Mouse (Mus musculus): ENCODE measurements around the gene Apba3. TPM values are rescaled to one million over a fixed set of nuclear protein-coding genes. Genes with fewer than 3 reads are reported as not detected.

The Apba3 gene
- polyA plus RNA-seq, 1 experiment from 2014 or later = 39.0 TPM

DNA sequence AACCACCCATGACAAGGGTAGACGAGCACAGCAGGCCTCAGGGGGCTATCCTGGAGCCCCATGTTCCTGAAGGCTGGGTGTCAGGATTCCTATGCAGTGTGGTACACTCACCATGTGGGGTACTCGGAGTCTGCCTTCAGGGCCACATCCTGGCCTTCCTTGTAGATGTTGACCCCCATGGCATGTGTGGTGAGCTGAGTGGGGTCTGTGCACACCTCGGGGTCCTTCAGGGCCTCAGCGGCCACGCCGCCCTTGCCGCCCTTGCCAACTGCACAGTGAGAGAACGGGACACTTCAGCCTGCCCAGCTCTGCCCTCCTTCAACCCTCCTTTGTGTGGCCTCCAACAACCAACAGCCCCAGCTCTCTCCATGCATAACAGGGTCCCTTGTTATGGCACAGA lies 1.2 kb upstream of the Apba3 start:
- H3K9ac ChIP-seq (ENCODE audit: low read length) = peak overlapping the region; percentile 14; the same call in 1 of the 2 replicates
- H3K4me2 ChIP-seq (ENCODE audit: low read depth) = peak overlapping the region; percentile 72
- ATAC-seq (ENCODE audit: insufficient read depth, low FRiP score, low TSS enrichment) (no peak), DNase-seq (ENCODE audit: low spot score) (no peak)
- peak overlapping the region; percentile 65 for H3K4me3 ChIP-seq (ENCODE audit: low read depth, low read length)
- peaks cover 6% of the 10 kb centered on the region for H3K36me3 ChIP-seq (ENCODE audit: control insufficient read depth, insufficient read depth, low read length)
- no peaks in the 10 kb centered on the region for H3K27me3 ChIP-seq (ENCODE audit: control insufficient read depth, insufficient read depth, low read length)
- H3K9me3 ChIP-seq (ENCODE audit: control insufficient read depth, low read length) = no peaks in the 10 kb centered on the region
- peaks cover 8% of the 10 kb centered on the region for H3K4me1 ChIP-seq (ENCODE audit: control insufficient read depth, insufficient read depth, low read length)
- 92% methylated on average over 8 of the region's 8 CpGs for WGBS
- no peak overlapping the region for H3K27ac ChIP-seq (ENCODE audit: low read depth, low read length)

DNA sequence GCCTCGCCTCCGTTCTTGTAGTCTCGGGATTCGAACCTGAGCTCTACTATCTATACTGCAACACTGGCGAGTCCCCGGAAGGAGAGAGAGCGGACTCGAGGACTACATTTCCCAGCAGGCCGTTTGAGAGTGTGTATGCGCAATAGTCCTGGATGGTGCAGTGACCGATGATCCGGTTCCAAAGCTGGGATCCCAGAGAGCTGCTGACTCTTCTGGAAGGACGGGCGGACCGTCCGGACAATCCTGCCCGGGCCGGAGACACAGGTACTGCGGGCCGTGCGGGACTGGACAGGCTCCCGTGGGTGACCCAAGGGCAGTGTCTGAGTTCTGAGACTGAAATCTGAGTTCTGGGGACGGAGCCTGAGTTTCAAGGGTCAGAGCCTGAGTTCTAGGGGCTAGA lies 1.3 kb downstream of the Apba3 start:
- Histone ChIP-seq H3K27me3 (ENCODE audit: control insufficient read depth, insufficient read depth, low read length) (no peaks in the 10 kb centered on the region), H3K4me1 (ENCODE audit: control insufficient read depth, insufficient read depth, low read length) (peaks cover 8% of the 10 kb centered on the region), H3K4me2 (ENCODE audit: low read depth) (peak overlapping the region; percentile 60), H3K9me3 (ENCODE audit: control insufficient read depth, low read length) (no peaks in the 10 kb centered on the region), H3K4me3 (ENCODE audit: low read depth, low read length) (peak overlapping the region; percentile 39), H3K36me3 (ENCODE audit: control insufficient read depth, insufficient read depth, low read length) (peaks cover 18% of the 10 kb centered on the region), H3K9ac (ENCODE audit: low read length) (peak overlapping the region; percentile 63), H3K27ac (ENCODE audit: low read depth, low read length) (no peak overlapping the region)
- DNase-seq (ENCODE audit: low spot score) (peak; percentile 82), ATAC-seq (ENCODE audit: insufficient read depth, low FRiP score, low TSS enrichment) (peak; percentile 45; the same call in 1 of the 2 replicates)
- WGBS = 4% methylated on average over 23 of the region's 23 CpGs

DNA sequence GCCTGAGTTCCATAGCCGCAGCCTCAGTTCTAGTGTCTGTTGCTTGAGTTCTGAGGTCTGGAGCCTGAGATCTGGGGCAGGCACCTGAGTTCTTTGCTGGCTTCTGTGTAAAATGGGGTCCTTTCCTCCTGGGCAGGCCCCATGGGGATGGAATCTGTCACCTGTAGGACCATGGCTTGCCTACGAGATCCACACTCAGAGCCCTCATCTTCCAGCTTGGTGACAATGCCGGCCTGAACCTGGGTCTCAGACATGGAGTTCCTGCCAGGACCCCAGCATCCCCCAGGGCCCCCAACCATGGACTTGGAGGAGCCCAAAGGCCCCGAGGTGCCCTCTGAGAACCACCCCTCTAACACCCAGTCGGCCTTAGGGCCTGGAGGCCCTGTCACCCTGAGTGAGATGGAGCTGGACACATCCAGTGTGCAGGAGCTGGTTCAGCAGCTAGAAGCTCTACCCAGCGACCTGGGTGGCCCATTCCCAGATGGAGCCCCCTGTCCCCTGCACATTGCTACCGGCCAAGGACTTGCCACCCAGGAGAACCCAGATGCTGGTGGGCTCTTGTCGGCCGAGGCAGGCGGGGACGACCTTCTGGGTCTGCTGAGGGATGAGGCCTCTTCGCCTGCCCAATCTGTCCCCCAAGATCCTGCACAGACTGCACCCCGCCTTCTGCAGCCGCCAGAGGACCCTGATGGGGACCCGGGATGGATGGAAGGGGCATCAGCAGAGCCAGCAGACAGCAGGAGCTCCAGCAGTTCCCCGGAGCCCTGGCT lies 2.1 kb downstream of the Apba3 start:
- 83% methylated on average over 16 of the region's 16 CpGs for WGBS
- peaks cover 18% of the 10 kb centered on the region for H3K36me3 ChIP-seq (ENCODE audit: control insufficient read depth, insufficient read depth, low read length)
- DNase-seq (ENCODE audit: low spot score) = no peak

DNA sequence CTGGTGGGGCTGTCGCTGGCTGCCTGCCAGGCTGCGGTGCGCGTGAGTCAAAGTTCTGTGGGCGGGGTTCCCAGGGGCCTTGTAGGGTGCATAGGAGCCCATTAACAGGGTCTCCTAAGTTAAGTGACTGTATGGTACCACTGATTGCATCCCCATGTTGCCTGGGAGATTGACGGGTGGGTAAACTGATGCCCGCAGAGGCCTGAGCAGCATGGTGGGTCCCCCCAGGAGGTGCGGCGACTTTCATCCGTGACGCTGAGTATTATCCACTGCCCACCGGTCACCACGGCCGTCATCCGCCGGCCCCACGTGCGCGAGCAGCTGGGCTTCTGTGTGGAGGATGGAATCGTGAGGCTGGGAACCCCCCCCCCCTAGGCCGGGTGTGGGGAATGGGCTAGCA lies 5.6 kb downstream of the Apba3 start:
- Histone ChIP-seq H3K27me3 (ENCODE audit: control insufficient read depth, insufficient read depth, low read length) (no peaks in the 10 kb centered on the region), H3K4me2 (ENCODE audit: low read depth) (no peak overlapping the region), H3K27ac (ENCODE audit: low read depth, low read length) (no peak overlapping the region), H3K4me1 (ENCODE audit: control insufficient read depth, insufficient read depth, low read length) (peaks cover 6% of the 10 kb centered on the region; the same call in 1 of the 2 replicates), H3K4me3 (ENCODE audit: low read depth, low read length) (no peak overlapping the region), H3K9me3 (ENCODE audit: control insufficient read depth, low read length) (no peaks in the 10 kb centered on the region), H3K9ac (ENCODE audit: low read length) (no peak overlapping the region), H3K36me3 (ENCODE audit: control insufficient read depth, insufficient read depth, low read length) (peaks cover 12% of the 10 kb centered on the region)
- DNase-seq (ENCODE audit: low spot score) (no peak), ATAC-seq (ENCODE audit: insufficient read depth, low FRiP score, low TSS enrichment) (no peak)
- WGBS = 94% methylated on average over 21 of the region's 21 CpGs

More for the DNA sequence above, 2.1 kb downstream of the Apba3 start:
- no peaks in the 10 kb centered on the region for H3K27me3 ChIP-seq (ENCODE audit: control insufficient read depth, insufficient read depth, low read length)
- no peak overlapping the region for H3K27ac ChIP-seq (ENCODE audit: low read depth, low read length)
- peak overlapping the region; percentile 39 for H3K4me3 ChIP-seq (ENCODE audit: low read depth, low read length)
- H3K4me2 ChIP-seq (ENCODE audit: low read depth) = peak overlapping the region; percentile 60
- ATAC-seq (ENCODE audit: insufficient read depth, low FRiP score, low TSS enrichment) = no peak
- peaks cover 8% of the 10 kb centered on the region for H3K4me1 ChIP-seq (ENCODE audit: control insufficient read depth, insufficient read depth, low read length)
- H3K9ac ChIP-seq (ENCODE audit: low read length) = peak overlapping the region; percentile 63
- no peaks in the 10 kb centered on the region for H3K9me3 ChIP-seq (ENCODE audit: control insufficient read depth, low read length)

DNA sequence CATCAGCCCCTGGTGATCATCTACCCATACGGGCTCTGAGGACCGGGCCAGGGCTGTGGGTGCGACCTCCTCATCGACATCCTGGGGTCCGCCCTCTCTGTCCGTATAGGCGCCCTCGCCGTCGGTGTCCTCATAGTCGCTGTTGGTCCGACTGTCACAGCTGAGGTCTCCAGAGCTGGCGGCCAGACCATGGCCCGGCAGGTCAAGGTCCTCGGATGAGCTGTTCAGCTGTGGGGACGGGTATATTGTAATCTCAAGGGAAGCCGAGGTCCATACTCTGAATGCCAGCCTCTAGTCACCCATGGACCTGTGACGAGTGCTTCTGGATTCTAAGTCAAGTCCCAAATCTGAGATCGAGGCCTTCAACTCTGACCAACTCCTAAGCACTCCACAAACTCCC lies 7.1 kb downstream of the Apba3 start:
- Histone ChIP-seq H3K9me3 (ENCODE audit: control insufficient read depth, low read length) (no peaks in the 10 kb centered on the region), H3K27ac (ENCODE audit: low read depth, low read length) (no peak overlapping the region), H3K4me3 (ENCODE audit: low read depth, low read length) (no peak overlapping the region), H3K36me3 (ENCODE audit: control insufficient read depth, insufficient read depth, low read length) (peaks cover 12% of the 10 kb centered on the region), H3K27me3 (ENCODE audit: control insufficient read depth, insufficient read depth, low read length) (no peaks in the 10 kb centered on the region), H3K9ac (ENCODE audit: low read length) (no peak overlapping the region), H3K4me2 (ENCODE audit: low read depth) (no peak overlapping the region), H3K4me1 (ENCODE audit: control insufficient read depth, insufficient read depth, low read length) (peaks cover 1% of the 10 kb centered on the region; the same call in 1 of the 2 replicates)
- no peak for DNase-seq (ENCODE audit: low spot score)
- WGBS = 94% methylated on average over 19 of the region's 19 CpGs
- ATAC-seq (ENCODE audit: insufficient read depth, low FRiP score, low TSS enrichment) = no peak

DNA sequence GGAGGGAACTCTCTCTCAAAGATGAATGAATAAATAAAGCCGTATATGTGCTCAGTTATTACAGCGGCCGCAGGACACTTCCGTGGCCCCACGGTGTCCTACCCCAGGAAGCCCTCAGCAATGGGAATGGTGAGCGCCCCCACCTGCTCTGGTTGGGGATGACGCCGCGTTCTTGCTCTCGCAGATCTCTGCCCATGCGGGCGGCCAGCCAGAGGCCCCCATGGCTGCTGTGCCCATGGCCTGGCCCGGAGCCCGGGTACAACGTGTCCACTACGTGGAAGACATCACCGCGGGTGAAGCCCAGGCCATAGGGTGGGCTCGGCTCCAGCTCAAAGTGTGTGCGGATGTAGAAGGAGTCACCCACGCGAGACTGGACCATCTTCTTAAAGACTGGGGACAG lies 10.9 kb downstream of the Apba3 start:
- Histone ChIP-seq H3K27ac (ENCODE audit: low read depth, low read length) (no peak overlapping the region), H3K27me3 (ENCODE audit: control insufficient read depth, insufficient read depth, low read length) (0 out of 2 replicates have a peak, but pooled peaks cover 3% of the 10 kb centered on the region), H3K4me3 (ENCODE audit: low read depth, low read length) (no peak overlapping the region), H3K9me3 (ENCODE audit: control insufficient read depth, low read length) (no peaks in the 10 kb centered on the region), H3K9ac (ENCODE audit: low read length) (no peak overlapping the region), H3K4me1 (ENCODE audit: control insufficient read depth, insufficient read depth, low read length) (no peaks in the 10 kb centered on the region), H3K4me2 (ENCODE audit: low read depth) (no peak overlapping the region), H3K36me3 (ENCODE audit: control insufficient read depth, insufficient read depth, low read length) (no peaks in the 10 kb centered on the region; the same call in 1 of the 2 replicates)
- no peak for ATAC-seq (ENCODE audit: insufficient read depth, low FRiP score, low TSS enrichment)
- DNase-seq (ENCODE audit: low spot score) = no peak
- 70% methylated on average over 22 of the region's 22 CpGs for WGBS

DNA sequence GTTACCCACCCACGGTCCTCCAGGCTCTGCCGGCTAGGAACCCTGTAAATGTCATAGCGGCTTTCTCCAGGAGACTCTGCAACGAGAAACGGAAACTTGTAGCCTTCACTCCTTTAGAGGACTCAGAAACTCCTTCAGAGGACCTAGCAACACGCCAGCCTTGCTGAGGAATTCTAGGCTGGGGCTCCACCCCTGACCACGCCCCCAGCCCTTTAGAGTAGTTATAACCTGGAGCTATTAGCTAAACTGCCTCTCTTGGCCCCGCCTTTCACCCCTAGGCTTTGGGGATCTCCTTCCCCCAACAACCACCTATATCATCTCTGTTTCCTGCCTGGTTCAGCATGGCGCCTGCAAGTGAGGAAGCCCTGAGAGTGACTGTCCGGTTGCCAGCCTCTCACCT lies 12.7 kb downstream of the Apba3 start:
- no peak for DNase-seq (ENCODE audit: low spot score)
- H3K9ac ChIP-seq (ENCODE audit: low read length) = no peak overlapping the region
- no peaks in the 10 kb centered on the region for H3K4me1 ChIP-seq (ENCODE audit: control insufficient read depth, insufficient read depth, low read length)
- no peak for ATAC-seq (ENCODE audit: insufficient read depth, low FRiP score, low TSS enrichment)
- no peak overlapping the region for H3K4me2 ChIP-seq (ENCODE audit: low read depth)
- H3K27me3 ChIP-seq (ENCODE audit: control insufficient read depth, insufficient read depth, low read length) = peaks cover 20% of the 10 kb centered on the region
- 40% methylated on average over 10 of the region's 10 CpGs for WGBS
- H3K9me3 ChIP-seq (ENCODE audit: control insufficient read depth, low read length) = no peaks in the 10 kb centered on the region
- no peaks in the 10 kb centered on the region for H3K36me3 ChIP-seq (ENCODE audit: control insufficient read depth, insufficient read depth, low read length)
- H3K4me3 ChIP-seq (ENCODE audit: low read depth, low read length) = no peak overlapping the region
- no peak overlapping the region for H3K27ac ChIP-seq (ENCODE audit: low read depth, low read length)

DNA sequence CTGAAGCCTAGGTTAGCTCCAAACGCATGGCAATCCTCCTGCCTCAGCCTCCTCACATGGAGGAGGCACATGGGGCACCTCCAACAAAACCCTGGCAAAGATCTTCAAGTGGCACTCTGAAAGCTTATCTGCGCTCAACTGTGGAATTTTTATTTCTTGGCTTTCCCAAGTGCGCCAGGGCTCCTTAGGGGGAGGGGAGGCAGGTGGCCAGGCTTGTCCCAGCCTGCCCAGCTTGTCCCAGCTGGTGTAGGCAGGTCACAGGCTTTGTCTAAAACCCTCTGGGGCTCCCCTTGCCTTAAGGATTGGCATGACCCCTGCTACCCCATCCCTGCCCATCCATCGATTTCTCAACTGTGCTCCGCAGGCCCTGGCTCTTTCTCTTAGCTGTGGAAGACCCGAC lies 17.4 kb downstream of the Apba3 start:
- H3K4me1 ChIP-seq (ENCODE audit: control insufficient read depth, insufficient read depth, low read length) = no peaks in the 10 kb centered on the region; the same call in 1 of the 2 replicates
- DNase-seq (ENCODE audit: low spot score) (no peak), ATAC-seq (ENCODE audit: insufficient read depth, low FRiP score, low TSS enrichment) (no peak)
- peaks cover 32% of the 10 kb centered on the region for H3K27me3 ChIP-seq (ENCODE audit: control insufficient read depth, insufficient read depth, low read length)
- no peak overlapping the region for H3K27ac ChIP-seq (ENCODE audit: low read depth, low read length)
- H3K36me3 ChIP-seq (ENCODE audit: control insufficient read depth, insufficient read depth, low read length) = no peaks in the 10 kb centered on the region
- no peak overlapping the region; the same call in 1 of the 2 replicates for H3K9ac ChIP-seq (ENCODE audit: low read length)
- no peaks in the 10 kb centered on the region for H3K9me3 ChIP-seq (ENCODE audit: control insufficient read depth, low read length)
- 58% methylated on average over 6 of the region's 6 CpGs for WGBS
- no peak overlapping the region for H3K4me2 ChIP-seq (ENCODE audit: low read depth)
- no peak overlapping the region for H3K4me3 ChIP-seq (ENCODE audit: low read depth, low read length)

DNA sequence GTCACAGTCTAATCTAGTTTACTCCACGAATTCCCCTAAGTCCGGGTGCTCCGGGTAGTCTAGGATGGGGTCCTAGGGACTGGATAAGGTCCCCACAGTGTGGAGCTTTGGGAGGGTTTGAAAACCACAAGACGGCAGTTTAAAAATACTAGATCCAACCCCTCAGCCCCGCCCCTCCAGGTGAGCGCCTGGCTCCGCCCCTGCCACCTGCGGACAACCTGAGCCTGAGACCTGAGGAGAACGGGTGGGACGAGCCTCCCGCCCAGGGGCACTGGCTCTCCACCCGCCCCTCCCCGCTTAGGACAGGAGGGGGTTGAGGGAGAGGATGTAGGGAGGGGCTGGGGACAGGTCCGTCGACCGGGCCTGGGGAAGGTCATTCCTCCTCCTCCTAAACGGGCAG lies 18.0 kb downstream of the Apba3 start:
- ATAC-seq (ENCODE audit: insufficient read depth, low FRiP score, low TSS enrichment) = no peak
- no peaks in the 10 kb centered on the region; the same call in 1 of the 2 replicates for H3K4me1 ChIP-seq (ENCODE audit: control insufficient read depth, insufficient read depth, low read length)
- H3K9me3 ChIP-seq (ENCODE audit: control insufficient read depth, low read length) = no peaks in the 10 kb centered on the region
- H3K27ac ChIP-seq (ENCODE audit: low read depth, low read length) = no peak overlapping the region
- H3K4me2 ChIP-seq (ENCODE audit: low read depth) = no peak overlapping the region
- 10% methylated on average over 17 of the region's 17 CpGs for WGBS
- no peak overlapping the region; the same call in 1 of the 2 replicates for H3K4me3 ChIP-seq (ENCODE audit: low read depth, low read length)
- H3K36me3 ChIP-seq (ENCODE audit: control insufficient read depth, insufficient read depth, low read length) = no peaks in the 10 kb centered on the region
- no peak overlapping the region for H3K9ac ChIP-seq (ENCODE audit: low read length)
- no peak for DNase-seq (ENCODE audit: low spot score)
- peaks cover 34% of the 10 kb centered on the region for H3K27me3 ChIP-seq (ENCODE audit: control insufficient read depth, insufficient read depth, low read length)

Measured in neural tube, embryonic 11.5 days (tissue).